Mouse (Mus musculus) erythroblast, embryonic 14.5 days (primary cell): ENCODE results near the gene Hdc.
"Not testable (repeated sequence)": the region's sequence is repeated elsewhere in the genome, so short reads cannot be mapped to it uniquely, and the experiment has no call there.

Experiments
- GATA1 ChIP-seq: IDR thresholded peaks from 2 replicates; pipeline ENCODE4 v1.6.1; 2012; ENCODE audit warnings: low read length, inconsistent platforms, mixed read lengths
- TAL1 ChIP-seq: IDR thresholded peaks from 3 replicates; pipeline ENCODE4 v1.6.1; 2012; ENCODE audit warnings: low read length, inconsistent platforms, mixed read lengths

GRCm38 (mm10) chr2:126609600-126609999 lies 9.5 kb downstream of the Hdc start:
- TF ChIP-seq GATA1, TAL1: not testable (repeated sequence)
